Mouse (Mus musculus): ENCODE measurements around the gene Unc13b. TPM values are rescaled to one million over a fixed set of nuclear protein-coding genes. Genes with fewer than 3 reads are reported as not detected.
A peak's percentile ranks its signal among the peaks of the same experiment; 100 is the strongest.

The Unc13b gene
- polyA plus RNA-seq, 1 experiment = 65.5 TPM

DNA sequence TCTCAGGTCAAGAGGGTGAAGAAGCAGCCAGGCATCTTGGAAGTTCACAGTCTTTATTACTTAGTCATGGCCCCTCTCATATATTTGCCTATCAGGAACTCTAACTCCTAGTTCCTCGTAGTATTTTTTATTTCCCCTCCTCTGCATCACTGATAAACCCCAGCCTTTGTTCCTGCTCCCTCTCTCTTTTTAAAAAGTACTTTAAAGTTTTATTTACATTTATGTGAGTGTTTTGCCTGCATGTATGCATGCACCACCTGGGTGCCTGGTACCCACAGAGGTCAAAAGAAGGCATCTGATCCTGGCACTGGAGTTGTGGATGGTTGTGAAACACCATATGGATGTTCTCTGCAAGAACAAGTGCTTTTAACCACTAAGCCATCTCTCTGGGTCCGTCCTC lies 207.4 kb downstream of the Unc13b start:
- TF ChIP-seq CTCF (IDR thresholded peaks at IDR 0.05; ENCODE audit: borderline replicate concordance, extremely low read depth, insufficient read depth, insufficient read length) (no peak), POLR2A (IDR thresholded peaks at IDR 0.05; ENCODE audit: borderline replicate concordance, extremely low read depth, insufficient read depth, insufficient read length, poor library complexity, severe bottlenecking) (no peak)
- no peak for DNase-seq (ENCODE audit: low read depth)

DNA sequence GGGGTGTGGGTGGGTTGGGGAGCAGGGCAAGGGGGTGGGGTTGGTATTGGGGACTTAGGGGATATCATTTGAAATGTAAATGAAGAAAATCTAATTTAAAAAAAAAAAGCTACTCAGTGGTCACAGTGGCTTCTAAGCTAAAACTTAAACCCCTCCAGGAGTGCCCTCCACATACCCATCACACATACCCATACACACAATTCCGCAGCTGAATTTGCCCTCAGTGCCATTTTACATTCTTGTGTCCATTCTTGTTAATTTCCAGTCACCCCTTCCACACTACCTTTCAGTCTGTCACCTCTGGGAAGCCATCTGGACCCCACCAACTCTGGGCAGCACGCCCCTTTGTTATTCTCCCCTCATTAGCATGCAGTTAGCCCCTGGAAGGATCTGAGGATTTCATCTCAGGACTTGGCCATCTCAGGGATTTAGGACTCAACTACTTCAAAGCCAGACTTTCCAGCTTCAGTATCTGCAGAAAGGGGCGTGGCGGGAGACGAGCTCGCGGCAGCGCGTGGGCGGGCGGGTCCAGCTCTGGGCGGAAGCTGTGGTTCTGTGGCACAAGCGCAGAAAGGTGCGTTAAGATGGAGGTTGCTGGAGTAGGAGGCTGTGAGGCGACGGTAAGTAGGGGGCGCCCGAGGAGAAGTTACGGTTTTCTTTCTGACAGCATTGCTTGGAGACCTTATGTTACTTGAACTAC lies 208.0 kb downstream of the Unc13b start, which contains the start of gene Atp8b5:
Gene Atp8b5, plus strand, starts transcription at position 537 of the 700 bp plus-strand sequence.
- DNase-seq (ENCODE audit: low read depth) = peak; percentile 94
- TF ChIP-seq CTCF (IDR thresholded peaks at IDR 0.05; ENCODE audit: borderline replicate concordance, extremely low read depth, insufficient read depth, insufficient read length) = peak; percentile 74
- TF ChIP-seq POLR2A (IDR thresholded peaks at IDR 0.05; ENCODE audit: borderline replicate concordance, extremely low read depth, insufficient read depth, insufficient read length, poor library complexity, severe bottlenecking) = no peak

DNA sequence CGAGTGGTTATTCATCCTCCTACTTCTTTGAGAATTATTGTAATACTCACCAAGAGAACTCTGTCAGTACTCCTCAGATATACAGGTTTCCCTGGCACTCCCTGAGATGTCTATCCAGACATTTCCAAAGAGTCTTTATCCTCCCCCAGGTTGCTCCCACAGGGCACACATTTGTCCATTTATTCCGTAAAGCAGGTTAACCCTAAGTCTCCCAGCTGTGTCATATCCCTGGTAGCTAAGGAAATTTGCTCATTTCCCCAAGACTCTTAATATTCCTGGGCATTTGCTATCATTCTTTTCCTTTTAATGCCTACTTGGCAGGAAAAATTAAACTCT lies 208.5 kb downstream of the Unc13b start:
- TF ChIP-seq CTCF (IDR thresholded peaks at IDR 0.05; ENCODE audit: borderline replicate concordance, extremely low read depth, insufficient read depth, insufficient read length) (no peak), POLR2A (IDR thresholded peaks at IDR 0.05; ENCODE audit: borderline replicate concordance, extremely low read depth, insufficient read depth, insufficient read length, poor library complexity, severe bottlenecking) (no peak)
- DNase-seq (ENCODE audit: low read depth) = no peak

DNA sequence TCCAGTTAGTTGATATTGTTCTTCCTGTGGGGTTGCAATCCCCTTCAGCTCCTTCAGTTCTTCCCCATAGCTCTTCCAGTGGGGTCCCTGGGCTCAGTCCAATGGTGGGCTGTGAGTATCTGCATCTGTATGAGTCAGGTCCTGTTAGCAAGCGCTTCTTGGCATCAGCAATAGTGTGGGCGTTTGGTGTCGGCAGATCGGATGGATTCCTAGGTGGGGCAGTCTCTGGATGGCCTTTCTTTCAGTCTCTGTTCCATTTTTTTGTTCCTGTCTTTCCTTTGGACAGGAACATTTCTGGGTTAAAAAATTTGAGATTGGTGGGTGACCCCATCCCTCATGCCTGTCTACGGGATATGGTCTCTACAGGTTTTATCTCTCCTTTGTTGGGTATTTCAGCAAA lies 226.7 kb downstream of the Unc13b start:
- TF ChIP-seq CTCF (IDR thresholded peaks at IDR 0.05; ENCODE audit: borderline replicate concordance, extremely low read depth, insufficient read depth, insufficient read length) (no peak), POLR2A (IDR thresholded peaks at IDR 0.05; ENCODE audit: borderline replicate concordance, extremely low read depth, insufficient read depth, insufficient read length, poor library complexity, severe bottlenecking) (no peak)
- DNase-seq (ENCODE audit: low read depth) = no peak

DNA sequence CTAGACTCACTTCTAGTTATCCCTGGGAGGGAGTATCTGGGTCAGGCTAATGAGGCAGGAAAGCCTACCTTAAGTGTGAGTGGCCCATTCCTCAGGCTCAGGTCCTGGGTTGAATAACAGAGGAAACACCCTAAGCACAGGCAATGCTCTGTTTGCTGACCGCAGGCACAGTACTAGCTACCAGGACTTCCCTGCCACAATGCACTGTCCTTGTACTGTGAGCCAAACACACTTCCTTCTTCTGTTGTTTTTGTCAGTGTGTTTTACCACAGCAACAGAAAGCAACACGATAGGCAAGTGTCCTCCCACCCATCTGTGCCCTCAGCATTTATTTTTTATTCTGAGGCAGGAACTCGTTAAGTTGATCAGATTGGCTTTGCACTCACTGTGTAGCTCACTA lies 228.6 kb downstream of the Unc13b start:
- DNase-seq (ENCODE audit: low read depth) = no peak
- TF ChIP-seq CTCF (IDR thresholded peaks at IDR 0.05; ENCODE audit: borderline replicate concordance, extremely low read depth, insufficient read depth, insufficient read length) (no peak), POLR2A (IDR thresholded peaks at IDR 0.05; ENCODE audit: borderline replicate concordance, extremely low read depth, insufficient read depth, insufficient read length, poor library complexity, severe bottlenecking) (no peak)

DNA sequence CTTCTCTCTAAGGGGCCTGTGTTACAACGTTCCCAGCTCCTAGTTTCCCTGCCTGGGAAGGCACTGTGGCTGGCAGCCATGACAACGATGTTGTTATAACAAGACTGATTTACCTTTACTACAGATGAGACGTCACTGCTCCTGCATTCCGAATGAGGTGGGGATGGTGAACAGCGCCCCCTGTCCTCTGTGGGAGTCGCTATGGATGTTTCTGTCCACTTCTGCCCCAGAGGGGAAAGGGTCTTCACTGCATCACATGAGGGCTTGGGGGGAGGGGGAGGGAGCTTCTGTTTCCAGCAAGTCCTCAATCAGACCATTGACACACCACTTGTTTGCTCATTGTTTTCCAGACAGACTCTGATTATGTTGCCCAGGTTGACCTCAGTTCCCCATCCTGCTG lies 235.2 kb downstream of the Unc13b start:
- no peak for DNase-seq (ENCODE audit: low read depth)
- TF ChIP-seq POLR2A (IDR thresholded peaks at IDR 0.05; ENCODE audit: borderline replicate concordance, extremely low read depth, insufficient read depth, insufficient read length, poor library complexity, severe bottlenecking) = no peak
- 0 out of 2 replicates have a peak, but pooled peaks have one; percentile 8 for TF ChIP-seq CTCF (IDR thresholded peaks at IDR 0.05; ENCODE audit: borderline replicate concordance, extremely low read depth, insufficient read depth, insufficient read length)

DNA sequence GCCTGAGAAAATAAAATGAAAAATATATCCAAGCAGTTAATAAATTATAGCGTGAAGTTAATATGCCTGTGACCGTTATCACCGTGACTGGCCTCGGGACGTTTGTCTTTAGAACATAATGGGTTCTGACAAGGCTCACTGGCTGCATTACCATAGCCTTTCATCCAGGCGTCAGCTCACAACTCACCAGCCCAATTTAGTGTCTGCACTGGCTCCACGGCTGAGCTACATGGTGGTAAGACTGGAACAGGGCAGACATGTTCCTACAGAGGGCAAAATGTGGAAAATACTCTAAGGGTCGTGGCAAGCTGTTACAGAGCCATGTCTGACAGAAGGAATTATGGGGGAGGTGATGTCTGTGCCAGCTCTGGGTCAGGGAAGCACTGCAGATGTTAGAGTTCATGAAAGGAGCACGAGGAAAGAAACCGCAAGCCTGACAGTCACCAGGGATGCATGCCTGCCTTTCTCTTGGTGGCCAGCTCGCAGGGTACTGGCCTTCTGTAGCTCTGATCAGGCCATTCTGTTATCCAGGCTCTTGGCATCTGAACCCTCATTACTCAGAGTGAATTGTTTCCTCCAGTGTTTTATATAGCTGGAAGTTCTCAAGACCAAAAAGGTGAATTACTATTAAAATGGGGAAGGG lies 251.1 kb downstream of the Unc13b start:
- peak; percentile 65 for DNase-seq (ENCODE audit: low read depth)

More for the DNA sequence above, 251.1 kb downstream of the Unc13b start:
- TF ChIP-seq POLR2A (IDR thresholded peaks at IDR 0.05; ENCODE audit: borderline replicate concordance, extremely low read depth, insufficient read depth, insufficient read length, poor library complexity, severe bottlenecking) (no peak), CTCF (IDR thresholded peaks at IDR 0.05; ENCODE audit: borderline replicate concordance, extremely low read depth, insufficient read depth, insufficient read length) (no peak)

Other genes with a start within 250 kb of the Unc13b start
- gene Fam205a1, start 205.1 kb upstream of the Unc13b start, polyA plus RNA-seq (2012; rRNA removed) = 0.03 TPM in 1 of 2 replicates, not detected in the other
- gene Gm12394, start 202.2 kb upstream of the Unc13b start, polyA plus RNA-seq (2012; rRNA removed) = 0.01 and 0.05 TPM in 2 replicates
- gene Fam205c, start 184.7 kb upstream of the Unc13b start, polyA plus RNA-seq (2012; rRNA removed) = not detected in 2 replicates
- 42.3 and 58.2 TPM in 2 replicates for gene Phf24, start 142.3 kb upstream of the Unc13b start, polyA plus RNA-seq (2012; rRNA removed)
- 72.1 and 101 TPM in 2 replicates for gene Dnajb5, start 109.1 kb upstream of the Unc13b start, polyA plus RNA-seq (2012; rRNA removed)
- gene 1700022I11Rik, start 89.3 kb upstream of the Unc13b start, polyA plus RNA-seq (2012; rRNA removed) = not detected in 2 replicates
- 203 and 264 TPM in 2 replicates for gene Vcp, start 58.4 kb upstream of the Unc13b start, polyA plus RNA-seq (2012; rRNA removed)
- 26.9 and 44.7 TPM in 2 replicates for gene Fancg, start 48.4 kb upstream of the Unc13b start, polyA plus RNA-seq (2012; rRNA removed)
- gene Pigo, start 33.1 kb upstream of the Unc13b start, polyA plus RNA-seq (2012; rRNA removed) = 34.1 and 34.9 TPM in 2 replicates
- 106 and 168 TPM in 2 replicates for gene Stoml2, start 27.2 kb upstream of the Unc13b start, polyA plus RNA-seq (2012; rRNA removed)
- gene Fam214b, start 12.7 kb upstream of the Unc13b start, polyA plus RNA-seq (2012; rRNA removed) = 38.3 and 51.3 TPM in 2 replicates
- 0.63 and 0.88 TPM in 2 replicates for gene Atp8b5, start 208.2 kb downstream of the Unc13b start, polyA plus RNA-seq (2012; rRNA removed)

Data from brain, embryonic 14.5 days (tissue).